Mouse (Mus musculus): ENCODE results near the gene Nudcd3.
"Not testable (repeated sequence)": the region's sequence is repeated elsewhere in the genome, so short reads cannot be mapped to it uniquely, and the experiment has no call there.

Gene Nudcd3

DNA sequence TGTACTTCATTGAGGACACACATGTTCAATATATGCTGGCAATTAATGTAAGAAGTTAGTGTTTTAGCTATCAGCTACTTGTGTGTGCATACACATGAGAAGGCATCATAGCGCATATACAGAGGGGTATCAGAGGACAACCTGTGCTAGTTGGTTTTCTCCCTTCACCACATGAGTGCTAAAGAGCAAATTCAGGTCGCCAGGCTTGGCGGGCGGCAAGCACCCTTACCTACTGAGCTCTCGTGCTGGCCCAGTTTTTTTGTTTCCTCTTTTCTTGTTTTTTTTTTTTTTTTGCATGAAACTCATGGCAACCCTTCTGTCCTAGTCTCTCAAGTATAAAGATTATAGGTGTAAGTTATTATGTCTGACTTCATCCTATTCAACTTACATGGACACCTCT is 77.6 kb downstream of the Nudcd3 start:
- no peak for DNase-seq (ENCODE audit: low spot score)

- DNase-seq (ENCODE audit: low spot score) = peak; percentile 66
Observed at GRCm38 (mm10) chr11:6120596-6120995, 79.6 kb downstream of the Nudcd3 start.

DNA sequence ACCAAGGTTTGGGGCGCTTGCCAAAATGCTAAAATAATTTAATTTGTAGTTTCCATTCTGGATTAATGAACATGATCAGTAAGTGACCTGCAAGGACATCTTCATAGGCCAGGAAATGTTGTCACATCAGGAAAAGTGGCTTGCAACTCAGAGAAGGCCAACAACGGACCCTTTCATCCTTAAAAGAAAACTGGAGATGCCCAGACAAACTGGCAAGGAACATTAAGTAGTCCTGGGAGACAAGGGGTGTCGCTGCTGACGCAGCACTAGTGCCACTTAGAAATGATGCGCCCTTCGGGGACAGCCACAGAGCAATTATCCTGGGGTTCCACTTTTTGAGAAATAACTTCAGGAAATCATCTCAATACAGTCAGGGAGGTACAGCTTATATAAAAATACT is 80.2 kb downstream of the Nudcd3 start:
- DNase-seq (ENCODE audit: low spot score) = no peak

DNA sequence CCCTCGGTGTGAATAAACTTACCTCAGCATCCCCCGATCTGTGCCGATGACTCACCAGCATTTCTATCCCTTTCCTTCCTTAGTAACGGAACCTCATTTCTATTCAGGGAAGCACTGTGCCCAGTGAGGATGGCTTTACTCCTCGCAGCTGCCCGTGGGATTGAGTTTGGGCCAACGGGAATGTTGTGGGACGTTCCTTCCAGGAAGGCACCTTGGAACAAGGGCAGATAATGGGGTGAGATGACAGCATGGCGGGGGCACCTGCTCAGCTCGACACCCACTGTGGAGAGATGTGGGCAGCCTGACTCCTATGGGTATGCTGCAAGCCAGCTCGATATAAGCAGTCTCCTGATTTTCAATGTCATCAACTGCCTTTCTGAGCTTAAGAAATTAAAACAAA is 80.9 kb downstream of the Nudcd3 start:
- peak; percentile 35 for DNase-seq (ENCODE audit: low spot score)

GRCm38 (mm10) chr11:6117956-6118355 is 82.3 kb downstream of the Nudcd3 start:
- DNase-seq (ENCODE audit: low spot score) = no peak

GRCm38 (mm10) chr11:6111734-6112484 is 88.3 kb downstream of the Nudcd3 start:
- DNase-seq (ENCODE audit: low spot score) = no peak

GRCm38 (mm10) chr11:6109990-6110389 is 90.2 kb downstream of the Nudcd3 start:
- DNase-seq (ENCODE audit: low spot score) = peak; percentile 77

DNA sequence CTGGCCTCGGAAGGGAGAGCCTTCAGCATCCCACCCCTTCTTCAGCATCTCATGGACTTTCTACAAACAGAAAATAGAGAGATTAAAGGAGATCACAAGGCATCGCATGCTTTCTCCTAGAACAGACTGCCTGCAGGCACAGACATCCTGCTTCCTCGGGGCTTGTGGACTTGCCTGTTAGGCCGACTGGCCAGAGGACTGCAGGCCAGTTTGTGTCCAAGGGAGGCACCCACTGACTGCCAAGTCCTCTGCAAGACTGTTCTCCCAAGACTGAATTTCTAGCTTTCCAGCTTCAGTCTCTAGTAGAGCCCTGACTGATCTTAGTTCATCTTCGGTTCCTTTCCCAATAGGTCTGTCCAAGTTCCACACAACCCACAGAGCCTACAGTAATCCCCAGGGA is 91.9 kb downstream of the Nudcd3 start:
- no peak for DNase-seq (ENCODE audit: low spot score)

DNA sequence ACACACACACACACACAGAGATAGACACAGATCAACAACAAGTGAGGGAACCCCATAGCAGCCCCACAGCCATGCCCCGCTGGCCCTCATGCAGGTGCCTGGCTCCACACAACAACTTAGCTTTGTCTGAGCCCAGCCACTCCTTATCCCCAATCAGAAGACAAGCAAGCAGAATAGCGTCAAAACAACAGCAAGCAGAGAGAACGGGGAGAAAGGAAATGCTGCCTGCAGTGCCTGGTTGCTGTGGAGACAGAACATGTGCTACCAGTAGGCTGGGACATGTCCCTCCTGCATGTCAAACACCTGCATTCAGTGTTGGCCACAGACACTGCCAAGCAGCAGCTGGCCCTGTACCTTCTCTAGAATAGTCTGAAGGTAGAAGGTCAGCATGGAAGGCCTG is 92.5 kb downstream of the Nudcd3 start:
- no peak for DNase-seq (ENCODE audit: low spot score)

DNA sequence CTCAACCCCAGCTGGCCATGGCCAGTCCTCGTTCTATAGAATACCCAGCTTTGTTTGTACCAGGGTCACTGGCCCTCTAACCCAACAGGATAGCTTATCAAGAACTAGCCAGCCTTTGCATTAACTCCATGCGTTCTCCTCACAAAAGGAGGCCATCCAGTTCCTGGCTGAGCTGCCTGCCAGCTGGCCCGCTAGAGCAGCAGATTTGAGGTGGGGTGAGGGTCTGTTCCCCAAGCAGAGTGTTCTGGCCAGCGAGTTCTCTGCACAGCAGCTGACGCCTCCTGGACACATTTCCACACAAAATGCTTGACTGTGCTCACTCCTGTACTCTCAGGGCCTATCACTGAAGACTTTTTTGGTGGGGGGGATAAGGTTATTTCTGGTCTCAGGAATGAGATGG is 95.5 kb downstream of the Nudcd3 start:
- DNase-seq (ENCODE audit: low spot score) = peak; percentile 69

GRCm38 (mm10) chr11:6096637-6097036 is 103.6 kb downstream of the Nudcd3 start:
- DNase-seq (ENCODE audit: low spot score) = not testable (repeated sequence)

DNA sequence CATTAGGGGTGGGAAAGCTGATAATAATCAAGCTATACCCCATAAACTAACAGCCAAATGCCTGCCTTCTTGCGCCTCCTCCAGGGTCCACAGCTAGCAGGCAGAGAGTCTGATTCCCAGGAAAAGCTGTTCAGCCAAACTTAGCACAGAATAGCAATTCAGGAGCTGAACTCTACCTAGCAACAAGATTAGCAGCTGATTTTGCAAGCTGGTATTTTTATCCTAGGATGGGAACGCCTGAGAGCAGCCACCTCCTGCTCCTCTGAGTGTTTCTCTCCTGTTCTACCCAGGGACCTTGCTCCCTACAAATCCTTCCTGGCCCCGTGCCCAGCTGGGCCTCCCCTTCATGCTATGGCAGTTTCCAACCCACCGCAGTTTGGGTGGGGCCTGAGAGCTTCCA is 113.2 kb downstream of the Nudcd3 start:
- DNase-seq (ENCODE audit: low spot score) = peak; percentile 50

- DNase-seq (ENCODE audit: low spot score) = no peak
Observed at GRCm38 (mm10) chr11:6078737-6079136, 121.5 kb downstream of the Nudcd3 start.

DNA sequence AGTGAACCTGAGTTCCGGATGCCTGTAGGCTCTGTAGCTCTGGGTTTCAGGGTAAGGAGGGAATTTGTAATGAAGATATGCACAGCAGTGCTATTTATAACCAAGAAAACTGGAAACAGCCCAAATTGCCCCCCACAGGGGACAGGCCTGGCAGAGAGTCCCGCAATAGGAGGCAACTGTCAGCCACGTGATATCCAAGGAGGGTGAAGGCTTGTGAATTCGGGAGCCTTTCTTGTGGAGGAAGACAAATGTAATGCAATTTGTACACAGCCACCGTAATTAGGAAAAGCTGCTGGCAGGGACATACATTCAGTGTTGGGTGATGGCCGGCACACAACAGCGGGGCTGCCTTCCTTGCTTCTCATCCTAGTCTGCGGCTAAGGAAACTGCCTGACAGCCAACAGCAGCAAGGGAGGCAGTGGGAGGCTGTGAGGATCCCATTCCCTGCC is 124.6 kb downstream of the Nudcd3 start:
- no peak for DNase-seq (ENCODE audit: low spot score)

DNA sequence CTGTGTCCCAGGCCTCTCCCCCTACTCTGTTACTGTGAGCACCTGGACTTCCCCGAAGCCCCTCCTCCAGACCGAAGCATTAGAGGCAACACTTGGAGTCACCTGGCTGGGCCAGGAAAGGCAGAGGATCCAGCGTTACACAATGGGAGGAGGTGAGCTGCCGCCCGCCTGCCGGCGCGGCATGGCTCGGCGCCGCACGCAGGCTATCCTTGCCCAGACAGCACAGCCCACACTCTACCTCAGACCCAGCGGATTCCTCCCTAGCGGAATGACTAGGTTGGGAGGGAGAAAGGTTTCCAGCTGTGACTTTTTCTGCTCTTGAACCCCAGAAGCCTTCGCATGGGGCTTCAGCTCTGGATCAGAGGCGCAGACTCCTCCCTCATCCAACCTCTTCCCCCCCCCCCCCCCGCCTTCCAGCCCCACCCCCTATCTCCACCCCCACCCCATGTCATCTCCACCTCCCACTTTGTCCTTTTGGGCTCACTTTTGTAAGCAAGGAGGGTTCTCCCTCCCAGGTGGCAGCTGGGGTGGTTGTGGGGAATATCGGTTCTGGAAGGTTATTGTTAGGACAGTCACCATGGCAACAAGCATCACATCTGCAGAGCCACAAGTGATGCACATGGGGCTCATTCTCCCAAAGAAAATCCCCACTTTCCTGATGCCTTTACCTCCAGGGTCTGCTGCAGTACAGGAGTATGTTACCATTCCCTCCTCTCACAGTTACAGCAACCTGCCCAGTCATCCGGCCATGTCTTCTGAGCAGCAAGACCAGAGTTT is 131.8 kb downstream of the Nudcd3 start:
- DNase-seq (ENCODE audit: low spot score) = peak; percentile 52

DNA sequence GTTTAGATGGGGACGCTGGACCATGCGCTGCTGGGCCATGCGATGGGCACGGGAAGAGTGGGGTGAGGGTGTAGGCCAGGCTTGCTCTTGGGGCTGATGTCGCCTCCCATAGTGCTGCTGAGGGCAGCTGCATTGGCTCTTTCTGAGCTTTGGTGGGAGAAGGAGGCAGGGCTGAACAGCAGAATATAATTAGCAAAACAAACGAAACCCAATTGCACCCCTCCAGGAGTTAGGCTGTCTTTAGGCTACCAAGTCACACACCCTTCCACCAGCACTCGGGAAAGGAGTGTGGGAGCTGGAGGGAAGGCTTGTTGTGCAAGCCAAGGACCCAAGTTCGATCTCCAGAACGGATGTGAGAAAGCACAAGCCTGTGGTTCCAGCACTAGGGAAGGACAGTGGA is 133.1 kb downstream of the Nudcd3 start:
- no peak for DNase-seq (ENCODE audit: low spot score)

- DNase-seq (ENCODE audit: low spot score) = no peak
Observed at GRCm38 (mm10) chr11:6066176-6066575, 134.0 kb downstream of the Nudcd3 start, which contains the start of gene Camk2b. Gene Camk2b, minus strand, starts transcription at chr11:6066362.

DNA sequence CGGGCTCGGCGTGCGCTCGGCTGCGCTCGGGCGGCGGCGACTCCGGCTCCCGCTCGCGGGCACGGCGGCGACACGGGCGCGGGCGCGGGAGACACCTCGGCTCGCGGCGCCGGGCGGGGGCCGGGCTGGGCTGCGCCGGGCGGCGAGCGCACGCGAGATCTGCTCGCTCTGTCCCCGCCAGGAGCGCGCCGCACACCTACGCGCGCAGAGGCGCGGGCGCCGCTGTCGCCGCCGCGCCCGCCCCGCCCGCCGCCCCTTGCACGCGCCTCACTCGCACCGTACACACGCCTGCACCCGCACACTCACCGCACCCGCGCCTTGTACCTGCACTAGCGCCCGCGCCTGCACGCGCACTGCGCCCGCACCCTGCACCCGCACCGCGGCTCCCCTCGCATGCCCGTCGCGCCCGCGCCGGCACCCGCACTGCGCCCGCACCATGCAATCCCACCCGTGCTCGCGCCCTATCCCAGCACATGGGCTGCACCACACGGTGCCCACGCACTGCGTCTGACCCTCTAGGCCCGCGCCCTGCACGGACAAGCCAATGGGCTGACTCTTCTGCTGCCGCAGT is 134.6 kb downstream of the Nudcd3 start:
- peak; percentile 65 for DNase-seq (ENCODE audit: low spot score)

- DNase-seq (ENCODE audit: low spot score) = no peak
Observed at GRCm38 (mm10) chr11:6065046-6065521, 135.1 kb downstream of the Nudcd3 start.

DNA sequence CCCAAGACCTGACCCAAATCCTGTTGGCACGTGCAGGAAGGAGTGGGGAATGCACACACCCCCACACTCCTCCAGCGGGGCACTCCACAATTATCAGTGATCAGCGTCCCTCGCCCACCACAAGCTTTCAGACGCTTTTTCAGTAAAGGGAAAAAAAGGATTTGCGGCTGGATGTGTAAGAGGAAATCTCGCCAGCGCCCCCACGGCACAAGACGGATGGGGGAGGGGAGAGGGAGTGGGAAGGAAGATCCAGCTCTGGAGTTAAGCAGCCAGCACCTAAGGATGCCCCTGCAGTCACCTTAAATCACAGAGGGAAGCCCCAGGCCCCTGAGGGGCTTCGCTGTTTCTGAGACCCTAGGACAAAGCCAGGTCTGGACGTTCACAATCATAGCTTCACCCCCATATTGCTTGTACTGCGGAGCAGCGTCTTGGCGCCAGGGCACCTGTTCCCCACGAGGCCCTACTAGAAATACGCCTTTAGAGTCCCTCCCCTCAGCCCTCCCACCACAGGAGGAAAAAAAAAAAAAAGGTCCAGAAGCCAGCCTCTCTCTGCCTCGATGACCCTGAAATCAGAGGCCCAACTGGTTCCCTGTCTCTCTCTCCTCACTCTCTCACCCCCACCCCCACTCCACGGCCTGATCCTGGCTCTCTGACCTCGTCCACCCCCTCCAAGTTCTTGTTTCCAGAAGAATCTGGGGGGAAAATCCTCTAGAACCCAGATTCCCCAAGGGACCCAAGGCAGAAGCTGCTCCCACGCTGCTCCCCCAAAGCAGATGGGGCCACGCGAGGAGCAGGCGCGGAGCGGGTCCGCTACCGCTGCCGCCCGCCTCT is 135.8 kb downstream of the Nudcd3 start:
- peak; percentile 46 for DNase-seq (ENCODE audit: low spot score)

DNA sequence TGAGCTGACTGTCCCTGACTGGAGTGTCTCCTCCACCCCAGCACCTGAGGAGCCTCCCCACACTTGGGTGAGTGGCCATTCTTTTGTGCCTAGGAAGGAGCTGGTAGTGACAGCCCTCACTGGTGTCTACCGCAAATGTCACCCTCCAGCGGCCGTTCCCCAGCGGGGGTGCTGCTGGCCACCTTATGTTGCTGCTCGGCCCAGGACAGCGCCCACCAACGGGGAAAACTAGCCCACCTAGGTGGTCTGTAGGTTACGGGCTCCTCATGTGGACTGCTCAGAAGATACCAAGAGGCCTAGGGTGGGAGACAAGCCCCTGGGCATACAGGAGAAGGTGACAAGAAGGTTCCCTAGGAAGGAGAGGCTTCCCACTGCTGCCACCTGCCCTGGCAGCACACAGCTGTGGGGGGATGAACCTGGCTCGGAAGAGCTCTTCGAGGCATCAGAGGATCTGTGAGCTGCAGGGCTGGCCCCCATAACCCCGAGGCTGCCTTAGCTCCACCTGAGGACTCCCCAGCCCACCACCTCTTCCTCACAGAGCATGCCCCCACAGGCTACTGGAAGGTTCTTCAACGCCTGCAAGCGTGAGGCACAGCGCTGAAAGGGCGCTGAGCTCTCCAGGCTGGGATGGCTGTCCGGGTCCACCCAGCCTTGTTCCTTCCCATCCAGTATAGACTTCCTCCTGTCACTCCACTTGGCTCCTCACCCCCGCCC is 136.6 kb downstream of the Nudcd3 start:
- no peak for DNase-seq (ENCODE audit: low spot score)

Data from layer of hippocampus, adult 11-12 months (tissue).